19 mouse cellular contexts compared by ENCODE assay signal in genomic region chr15:11835913-11836312, GRCm38 (mm10).
DNase-seq lines count a peak whose midpoint lies in the region; ATAC-seq and TF ChIP-seq lines count a peak whose summit lies in the region.
"Had no signal": no experiment of that assay in that cellular context is flagged by ENCODE, and none has a peak within 500 bp of the region (broad histone marks: within the 10 kb centered on the region; RNA-seq: fewer than 3 reads in every experiment).

No protein-coding gene starts in this region.

- TF ChIP-seq CTCF in intestine, postnatal 0 days (IDR thresholded peaks at IDR 0.05; ENCODE audit: low read depth) = no peak

- no peak overlapping the region for H3K9ac ChIP-seq in intestine, postnatal 0 days (ENCODE audit: low read depth, low read length)
- no peak overlapping the region for H3K9ac ChIP-seq in intestine, embryonic 15.5 days
- H3K9ac ChIP-seq: forebrain, postnatal 0 days; hindbrain, embryonic 15.5 days; limb, embryonic 12.5 days had no signal

- H3K4me3 ChIP-seq in intestine, postnatal 0 days (ENCODE audit: low read depth, low read length) = no peak overlapping the region
- H3K4me3 ChIP-seq in intestine, embryonic 15.5 days (replicated peaks) = no peak overlapping the region
- H3K4me3 ChIP-seq: hindbrain, embryonic 15.5 days; limb, embryonic 12.5 days; midbrain, embryonic 10.5 days had no signal

- no peak overlapping the region for H3K27ac ChIP-seq in intestine, postnatal 0 days (ENCODE audit: low read depth, low read length)
- no peak overlapping the region for H3K27ac ChIP-seq in intestine, embryonic 15.5 days
- H3K27ac ChIP-seq: hindbrain, embryonic 15.5 days; limb, embryonic 12.5 days; midbrain, embryonic 10.5 days had no signal

- no peaks in the 10 kb centered on the region for H3K36me3 ChIP-seq in intestine, postnatal 0 days (ENCODE audit: control insufficient read depth, insufficient read depth)
- H3K36me3 ChIP-seq in intestine, embryonic 15.5 days = no peaks in the 10 kb centered on the region
- H3K36me3 ChIP-seq: hindbrain, embryonic 15.5 days; limb, embryonic 12.5 days; midbrain, embryonic 10.5 days had no signal

- peak; percentile 33; the same call in 1 of the 2 replicates for ATAC-seq in intestine, postnatal 0 days
- no peak for ATAC-seq in intestine, embryonic 15.5 days
- ATAC-seq: forebrain, postnatal 0 days had no signal

- no peaks in the 10 kb centered on the region for H3K4me1 ChIP-seq in intestine, postnatal 0 days (replicated peaks; ENCODE audit: control insufficient read depth, insufficient read depth, low read length)
- 0 out of 2 replicates have a peak, but pooled peaks cover 3% of the 10 kb centered on the region for H3K4me1 ChIP-seq in intestine, embryonic 15.5 days (replicated peaks)
- H3K4me1 ChIP-seq: hindbrain, embryonic 15.5 days had no signal

- WGBS in intestine, postnatal 0 days = 16% methylated on average over 1 of the region's 1 CpGs
- 58% methylated on average over 1 of the region's 1 CpGs for WGBS in intestine, embryonic 15.5 days

- DNase-seq in 3134 (ENCODE audit: extremely low read depth, insufficient read length, low spot score) (peak; percentile 53), ES-CJ7 (ENCODE audit: low read depth, low spot score) (peak; percentile 9), adipocyte (ENCODE audit: low spot score) (no peak)
- peak; percentile 36 for DNase-seq in embryo, embryonic 9.5 days (ENCODE audit: extremely low spot score)
- no peak for DNase-seq in right cerebral cortex, adult 2 months (ENCODE audit: low spot score in 2 of 2)
- DNase-seq: adrenal gland, postnatal 36 days; cerebellum, postnatal 14 days; forebrain, postnatal 0 days; gastrocnemius, postnatal 14 days; kidney, postnatal 25 days; lung, adult 2 months; right cerebral cortex, postnatal 4 days; thymus, adult 2 months had no signal

- no peak overlapping the region for H3K4me2 ChIP-seq in intestine, postnatal 0 days (replicated peaks; ENCODE audit: low read depth)
- no peak overlapping the region for H3K4me2 ChIP-seq in intestine, embryonic 15.5 days (replicated peaks)
- H3K4me2 ChIP-seq: hindbrain, embryonic 15.5 days; limb, embryonic 12.5 days had no signal

- H3K27me3 ChIP-seq in intestine, postnatal 0 days (replicated peaks; ENCODE audit: control insufficient read depth, insufficient read depth, low read length) = no peaks in the 10 kb centered on the region
- no peaks in the 10 kb centered on the region for H3K27me3 ChIP-seq in intestine, embryonic 15.5 days (replicated peaks)
- H3K27me3 ChIP-seq: CH12.LX; hindbrain, embryonic 15.5 days; limb, embryonic 12.5 days had no signal

- no peaks in the 10 kb centered on the region for H3K9me3 ChIP-seq in intestine, postnatal 0 days (ENCODE audit: control insufficient read depth)
- H3K9me3 ChIP-seq in intestine, embryonic 15.5 days = no peaks in the 10 kb centered on the region
- H3K9me3 ChIP-seq: hindbrain, embryonic 15.5 days; limb, embryonic 12.5 days; midbrain, embryonic 10.5 days had no signal

Comparison
In these comparisons a context has a peak if more than half of its experiments do, and no peak if none do; other contexts are left out.
1. DNase-seq: peak in 3134 (single experiment), ES-CJ7 (single experiment) and embryo, embryonic 9.5 days (single experiment); none in right cerebral cortex, adult 2 months (0 of 2) and adipocyte (single experiment).